Mouse (Mus musculus) heart, postnatal 10 days (tissue): ENCODE results near the gene Cxcl3. TPM values are rescaled to one million over a fixed set of nuclear protein-coding genes. Genes with fewer than 3 reads are reported as not detected.
A peak's percentile ranks its signal among the peaks of the same experiment; 100 is the strongest.
"Not testable (repeated sequence)": the region's sequence is repeated elsewhere in the genome, so short reads cannot be mapped to it uniquely, and the experiment has no call there.

Experiments used
- DNase-seq, 2 experiments: peaks; one replicate each; pipeline ENCODE4 v3.0.0; 2021
- intact Hi-C: fragments of 180-260 bp; cut with DNase I; formaldehyde crosslinking; loops from one replicate; pipeline ENCODE4 v1.15.1; 2025
- microRNA-seq, 2 experiments: library from miRNA; unstranded; fragments of <30 nt; microRNA quantifications; one replicate each; pipeline ENCODE4 v1.2.0; 2022
- total RNA-seq, 2 experiments: library from RNA; stranded (reverse); gene quantifications; 2 replicates each; pipeline ENCODE4 v1.2.3; 2021

Gene Cxcl3
- total RNA-seq, 2 experiments from 2014 or later, result not detected

- intact Hi-C loops, result loop anchor here (2.0 to 5.0 kb wide), 2 partner anchors 113 to 129 kb away; partner anchors contain the start of gene Cxcl2
- DNase-seq, result no peak
These were observed 3.6 kb downstream of the Cxcl3 start for GRCm38 (mm10) chr5:90789306-90790073.

- DNase-seq, result no peak
- intact Hi-C loops, result no loop called here
These were observed 4.2 kb downstream of the Cxcl3 start for GRCm38 (mm10) chr5:90790074-90790502.

GRCm38 (mm10) chr5:90794195-90794625, 8.3 kb downstream of the Cxcl3 start, which contains the start of gene Cxcl15:
Cxcl15 (plus strand) TSS chr5:90794534.
- DNase-seq, result no peak
- intact Hi-C loops, result no loop called here

- DNase-seq, intact Hi-C loops: not testable (repeated sequence)
These were observed 9.5 kb downstream of the Cxcl3 start for GRCm38 (mm10) chr5:90795392-90795791.

- intact Hi-C loops, result no loop called here
- no peak for DNase-seq
These were observed 18.7 kb downstream of the Cxcl3 start for GRCm38 (mm10) chr5:90804574-90804973.

GRCm38 (mm10) chr5:90806050-90806449, 20.1 kb downstream of the Cxcl3 start:
- no peak for DNase-seq
- intact Hi-C loops, result no loop called here

- intact Hi-C loops, result no loop called here
- DNase-seq, result no peak
These were observed 21.5 kb downstream of the Cxcl3 start for GRCm38 (mm10) chr5:90807176-90807950.

- intact Hi-C loops, result no loop called here
- no peak for DNase-seq
These were observed 33.9 kb downstream of the Cxcl3 start for GRCm38 (mm10) chr5:90819756-90820155.

- DNase-seq, result peak; percentile 24 to 44
- intact Hi-C loops, result no loop called here
These were observed 46.4 kb downstream of the Cxcl3 start for GRCm38 (mm10) chr5:90832145-90832767.

GRCm38 (mm10) chr5:90832768-90833388, 47.0 kb downstream of the Cxcl3 start:
- peak; percentile 21 to 42 for DNase-seq
- intact Hi-C loops, result no loop called here

GRCm38 (mm10) chr5:90834436-90834835, 48.5 kb downstream of the Cxcl3 start:
- no peak for DNase-seq
- intact Hi-C loops, result no loop called here

GRCm38 (mm10) chr5:90838582-90838981, 52.7 kb downstream of the Cxcl3 start:
- peak; percentile 56 to 60 for DNase-seq
- intact Hi-C loops, result no loop called here

Small RNA genes lying within 50 kb of the gene (microRNA-seq; reads per million reads assigned to microRNA genes)
- gene Gm24322, result 0 reads per million in 2 experiments

Other genes with a start within 250 kb of the Cxcl3 start
- gene 5830473C10Rik, start 225.0 kb upstream of the Cxcl3 start, total RNA-seq, result not detected
- under 1 TPM in 1 of 2 experiments, not detected in 1; 0.38 TPM for gene Rassf6, start 145.4 kb upstream of the Cxcl3 start, total RNA-seq
- not detected for gene Cxcl5, start 26.7 kb upstream of the Cxcl3 start, total RNA-seq
- gene Ppbp, start 17.6 kb upstream of the Cxcl3 start, total RNA-seq, result 1 to 10 TPM; 2.2 to 6.6 TPM
- gene Pf4, start 13.7 kb upstream of the Cxcl3 start, total RNA-seq, result 10 to 100 TPM; 33.7 to 39.0 TPM
- gene Cxcl15, start 8.4 kb downstream of the Cxcl3 start, total RNA-seq, result not detected
- gene Cxcl1, start 105.1 kb downstream of the Cxcl3 start, total RNA-seq, result under 1 TPM; 0.69 to 0.74 TPM
- gene Cxcl2, start 117.8 kb downstream of the Cxcl3 start, total RNA-seq, result not detected
- gene Mthfd2l, start 145.0 kb downstream of the Cxcl3 start, total RNA-seq, result 10 to 100 TPM; 16.2 to 19.2 TPM
- gene Epgn, start 241.4 kb downstream of the Cxcl3 start, total RNA-seq, result under 1 TPM; 0.30 to 0.34 TPM